In genomic region chr6:108538406-108538805, GRCm38 (mm10) we compare ENCODE assay signal across 24 mouse cellular contexts.
DNase-seq lines count a peak whose midpoint lies in the region; ATAC-seq and TF ChIP-seq lines count a peak whose summit lies in the region.
"Had no signal": no experiment of that assay in that cellular context is flagged by ENCODE, and none has a peak within 500 bp of the region (broad histone marks: within the 10 kb centered on the region; RNA-seq: fewer than 3 reads in every experiment).

No protein-coding gene starts in this region.

- H3K4me1 ChIP-seq in heart, embryonic 11.5 days (ENCODE audit: control insufficient read depth, insufficient read depth, low read length): peaks cover 24% of the 10 kb centered on the region
- peaks cover 6% of the 10 kb centered on the region for H3K4me1 ChIP-seq in liver, embryonic 16.5 days (ENCODE audit: control insufficient read depth, low read depth, low read length)
- H3K4me1 ChIP-seq in liver, embryonic 11.5 days (replicated peaks; ENCODE audit: control insufficient read depth, insufficient read depth, low read length): peaks cover 2% of the 10 kb centered on the region; the same call in 1 of the 2 replicates
- peaks cover 17% of the 10 kb centered on the region; the same call in 1 of the 2 replicates for H3K4me1 ChIP-seq in intestine, embryonic 15.5 days (replicated peaks)
- H3K4me1 ChIP-seq in intestine, postnatal 0 days (replicated peaks; ENCODE audit: control insufficient read depth, insufficient read depth, low read length): 0 out of 2 replicates have a peak, but pooled peaks cover 6% of the 10 kb centered on the region
- no peaks in the 10 kb centered on the region for H3K4me1 ChIP-seq in midbrain, embryonic 11.5 days (ENCODE audit: control insufficient read depth, insufficient read depth, low read length)
- H3K4me1 ChIP-seq: forebrain, embryonic 10.5 days; forebrain, embryonic 12.5 days had no signal

- TF ChIP-seq CTCF in intestine, postnatal 0 days (IDR thresholded peaks at IDR 0.05; ENCODE audit: low read depth): no peak

- H3K4me3 ChIP-seq in heart, embryonic 11.5 days (ENCODE audit: low read depth, low read length): no peak overlapping the region
- H3K4me3 ChIP-seq in liver, embryonic 16.5 days (ENCODE audit: low read depth, low read length): no peak overlapping the region
- H3K4me3 ChIP-seq in liver, embryonic 11.5 days (ENCODE audit: low read depth, low read length): no peak overlapping the region
- no peak overlapping the region for H3K4me3 ChIP-seq in intestine, embryonic 15.5 days (replicated peaks)
- no peak overlapping the region for H3K4me3 ChIP-seq in intestine, postnatal 0 days (ENCODE audit: low read depth, low read length)
- H3K4me3 ChIP-seq in midbrain, embryonic 11.5 days (ENCODE audit: low read depth, low read length): no peak overlapping the region
- H3K4me3 ChIP-seq: embryonic facial prominence, embryonic 13.5 days; embryonic facial prominence, embryonic 15.5 days; erythroblast, embryonic 14.5 days; forebrain, embryonic 10.5 days; forebrain, embryonic 12.5 days had no signal

- 77% methylated on average over 4 of the region's 4 CpGs for WGBS in heart, embryonic 11.5 days (ENCODE audit: insufficient replicate concordance)
- WGBS in liver, embryonic 16.5 days (ENCODE audit: insufficient replicate concordance): 66% methylated on average over 4 of the region's 4 CpGs
- WGBS in liver, embryonic 11.5 days: 90% methylated on average over 4 of the region's 4 CpGs
- WGBS in intestine, embryonic 15.5 days: 60% methylated on average over 4 of the region's 4 CpGs
- WGBS in intestine, postnatal 0 days: 33% methylated on average over 4 of the region's 4 CpGs
- 88% methylated on average over 4 of the region's 4 CpGs for WGBS in midbrain, embryonic 11.5 days

- H3K27me3 ChIP-seq in heart, embryonic 11.5 days (ENCODE audit: control insufficient read depth, insufficient read depth, low read length): no peaks in the 10 kb centered on the region
- H3K27me3 ChIP-seq in liver, embryonic 16.5 days (ENCODE audit: control insufficient read depth, insufficient read depth, low read depth, low read length): no peaks in the 10 kb centered on the region
- H3K27me3 ChIP-seq in liver, embryonic 11.5 days (replicated peaks; ENCODE audit: control insufficient read depth, insufficient read depth, low read length): no peaks in the 10 kb centered on the region
- no peaks in the 10 kb centered on the region for H3K27me3 ChIP-seq in intestine, embryonic 15.5 days (replicated peaks)
- H3K27me3 ChIP-seq in intestine, postnatal 0 days (replicated peaks; ENCODE audit: control insufficient read depth, insufficient read depth, low read length): no peaks in the 10 kb centered on the region
- no peaks in the 10 kb centered on the region for H3K27me3 ChIP-seq in midbrain, embryonic 11.5 days (ENCODE audit: control insufficient read depth, insufficient read depth, low read length)
- H3K27me3 ChIP-seq: embryonic facial prominence, embryonic 13.5 days; embryonic facial prominence, embryonic 15.5 days; forebrain, embryonic 12.5 days had no signal

- no peak for ATAC-seq in heart, embryonic 11.5 days (replicated peaks; ENCODE audit: insufficient number of reproducible peaks, low FRiP score, low TSS enrichment)
- no peak for ATAC-seq in liver, embryonic 16.5 days (ENCODE audit: low read depth)
- ATAC-seq in liver, embryonic 11.5 days (replicated peaks; ENCODE audit: low FRiP score): no peak
- ATAC-seq in intestine, embryonic 15.5 days: peak; percentile 75
- ATAC-seq in intestine, postnatal 0 days: peak; percentile 65
- no peak for ATAC-seq in midbrain, embryonic 11.5 days (ENCODE audit: low FRiP score)
- ATAC-seq: forebrain, embryonic 14.5 days had no signal

- DNase-seq in heart, postnatal 4 days: no peak
- DNase-seq in liver, embryonic 11.5 days (ENCODE audit: low spot score): no peak
- no peak for DNase-seq in gastrocnemius, postnatal 25 days
- no peak for DNase-seq in midbrain, embryonic 11.5 days (ENCODE audit: low spot score, missing footprints)
- DNase-seq: adrenal gland, adult 2 months; adrenal gland, postnatal 10 days; adrenal gland, postnatal 25 days; cerebellum, adult 11 months; cerebellum, adult 18-20 months; cerebellum, adult 8-10 months; cerebellum, adult 9-11 months; cerebellum, postnatal 14 days; cerebellum, postnatal 36 days; embryo, embryonic 11 days had no signal

- H3K27ac ChIP-seq in heart, embryonic 11.5 days (ENCODE audit: low read depth, low read length): peak overlapping the region; percentile 76; the same call in 1 of the 2 replicates
- 0 out of 2 replicates have a peak overlapping the region, but pooled peaks have one; percentile 6 for H3K27ac ChIP-seq in liver, embryonic 16.5 days (ENCODE audit: low read length)
- H3K27ac ChIP-seq in liver, embryonic 11.5 days (ENCODE audit: low read depth, low read length): no peak overlapping the region
- no peak overlapping the region for H3K27ac ChIP-seq in intestine, embryonic 15.5 days
- H3K27ac ChIP-seq in intestine, postnatal 0 days (ENCODE audit: low read depth, low read length): peak overlapping the region; percentile 70
- no peak overlapping the region for H3K27ac ChIP-seq in midbrain, embryonic 11.5 days (ENCODE audit: low read depth, low read length)
- H3K27ac ChIP-seq: embryonic facial prominence, embryonic 13.5 days; embryonic facial prominence, embryonic 15.5 days; forebrain, embryonic 10.5 days; forebrain, embryonic 12.5 days had no signal

- H3K9ac ChIP-seq in heart, embryonic 11.5 days (ENCODE audit: low read depth, low read length): no peak overlapping the region
- no peak overlapping the region for H3K9ac ChIP-seq in liver, embryonic 16.5 days (ENCODE audit: low read depth, low read length)
- no peak overlapping the region for H3K9ac ChIP-seq in liver, embryonic 11.5 days (ENCODE audit: low read depth, low read length)
- H3K9ac ChIP-seq in intestine, embryonic 15.5 days: no peak overlapping the region
- H3K9ac ChIP-seq in intestine, postnatal 0 days (ENCODE audit: low read depth, low read length): no peak overlapping the region
- H3K9ac ChIP-seq in midbrain, embryonic 11.5 days (ENCODE audit: low read length): no peak overlapping the region
- H3K9ac ChIP-seq: embryonic facial prominence, embryonic 13.5 days; embryonic facial prominence, embryonic 15.5 days; forebrain, embryonic 12.5 days had no signal

- no peak overlapping the region for H3K4me2 ChIP-seq in heart, embryonic 11.5 days
- no peak overlapping the region for H3K4me2 ChIP-seq in liver, embryonic 16.5 days (ENCODE audit: low read depth, low read length)
- H3K4me2 ChIP-seq in liver, embryonic 11.5 days: no peak overlapping the region
- no peak overlapping the region for H3K4me2 ChIP-seq in intestine, embryonic 15.5 days (replicated peaks)
- H3K4me2 ChIP-seq in intestine, postnatal 0 days (replicated peaks; ENCODE audit: low read depth): no peak overlapping the region
- no peak overlapping the region for H3K4me2 ChIP-seq in midbrain, embryonic 11.5 days
- H3K4me2 ChIP-seq: embryonic facial prominence, embryonic 13.5 days; embryonic facial prominence, embryonic 15.5 days; forebrain, embryonic 12.5 days had no signal

- H3K9me3 ChIP-seq in heart, embryonic 11.5 days (replicated peaks; ENCODE audit: control insufficient read depth, low read length): no peaks in the 10 kb centered on the region
- H3K9me3 ChIP-seq in liver, embryonic 16.5 days (replicated peaks; ENCODE audit: control insufficient read depth, low read length): no peaks in the 10 kb centered on the region
- no peaks in the 10 kb centered on the region for H3K9me3 ChIP-seq in liver, embryonic 11.5 days (ENCODE audit: control insufficient read depth, low read length)
- no peaks in the 10 kb centered on the region for H3K9me3 ChIP-seq in intestine, embryonic 15.5 days
- H3K9me3 ChIP-seq in intestine, postnatal 0 days (ENCODE audit: control insufficient read depth): no peaks in the 10 kb centered on the region
- no peaks in the 10 kb centered on the region for H3K9me3 ChIP-seq in midbrain, embryonic 11.5 days (ENCODE audit: control insufficient read depth, low read length)
- H3K9me3 ChIP-seq: embryonic facial prominence, embryonic 13.5 days; embryonic facial prominence, embryonic 15.5 days; forebrain, embryonic 10.5 days; forebrain, embryonic 12.5 days had no signal

- no peaks in the 10 kb centered on the region for H3K36me3 ChIP-seq in heart, embryonic 11.5 days (ENCODE audit: control insufficient read depth, insufficient read depth, low read length)
- no peaks in the 10 kb centered on the region for H3K36me3 ChIP-seq in liver, embryonic 16.5 days (ENCODE audit: control insufficient read depth, insufficient read depth)
- no peaks in the 10 kb centered on the region for H3K36me3 ChIP-seq in liver, embryonic 11.5 days (ENCODE audit: control insufficient read depth, insufficient read depth, low read length)
- H3K36me3 ChIP-seq in intestine, embryonic 15.5 days: no peaks in the 10 kb centered on the region
- peaks cover 3% of the 10 kb centered on the region; the same call in 1 of the 2 replicates for H3K36me3 ChIP-seq in intestine, postnatal 0 days (ENCODE audit: control insufficient read depth, insufficient read depth)
- no peaks in the 10 kb centered on the region for H3K36me3 ChIP-seq in midbrain, embryonic 11.5 days (ENCODE audit: control insufficient read depth, insufficient read depth, low read length)
- H3K36me3 ChIP-seq: embryonic facial prominence, embryonic 15.5 days; forebrain, embryonic 12.5 days had no signal

Comparison
In these comparisons a context has a peak if more than half of its experiments do, and no peak if none do; other contexts are left out.
1. H3K27ac ChIP-seq: peak in heart, embryonic 11.5 days (single experiment), liver, embryonic 16.5 days (single experiment) and intestine, postnatal 0 days (single experiment); none in liver, embryonic 11.5 days (single experiment), intestine, embryonic 15.5 days (single experiment) and midbrain, embryonic 11.5 days (single experiment).
2. ATAC-seq: peak in intestine, embryonic 15.5 days (single experiment) and intestine, postnatal 0 days (single experiment); none in heart, embryonic 11.5 days (single experiment), liver, embryonic 16.5 days (single experiment), liver, embryonic 11.5 days (single experiment) and midbrain, embryonic 11.5 days (single experiment).